Mouse (Mus musculus): Measurements from ENCODE around the gene Fbln1.

Fbln1 gene

DNA sequence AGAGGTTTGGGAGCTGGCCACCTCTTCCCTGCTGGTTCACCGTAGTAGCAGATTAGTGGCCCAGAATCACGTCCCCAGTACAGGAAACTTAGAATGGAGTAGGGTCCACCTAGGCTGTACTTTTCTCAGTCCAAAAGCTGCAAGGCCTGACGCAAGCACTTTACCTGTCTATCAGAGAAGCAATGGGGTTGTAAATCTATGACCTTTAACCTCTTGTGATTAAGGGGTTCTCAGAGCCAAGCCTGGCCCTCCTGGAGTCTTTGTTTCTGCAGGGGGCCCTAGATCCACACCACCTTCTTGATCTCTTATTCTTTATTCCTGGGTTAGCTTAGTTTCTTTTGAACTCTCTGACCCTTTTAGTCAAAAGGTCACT is 940 bp downstream of the Fbln1 start:
- no peak for DNase-seq (ENCODE audit: low spot score in 2 of 2)

DNA sequence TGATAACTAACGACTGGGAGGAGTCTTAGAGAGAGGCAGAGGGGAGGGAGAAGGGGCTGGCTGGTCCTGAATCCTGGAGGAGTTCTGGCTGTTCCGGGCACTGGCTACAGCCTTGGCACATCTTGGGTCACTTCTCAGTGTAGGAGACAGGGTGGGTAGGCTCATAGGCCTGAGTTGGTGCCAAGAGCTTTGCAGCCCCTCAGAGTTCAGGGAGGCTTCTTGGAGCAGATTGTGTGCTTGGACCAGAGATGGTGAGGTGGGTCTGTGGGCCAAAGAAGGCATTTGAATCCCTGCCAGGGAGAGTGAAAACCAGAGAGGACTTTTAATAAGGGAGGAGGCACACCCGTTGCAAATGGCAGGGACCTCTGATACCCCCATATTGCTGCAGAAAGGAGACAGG is 1.3 kb downstream of the Fbln1 start:
- no peak for DNase-seq (ENCODE audit: low spot score in 2 of 2)

DNA sequence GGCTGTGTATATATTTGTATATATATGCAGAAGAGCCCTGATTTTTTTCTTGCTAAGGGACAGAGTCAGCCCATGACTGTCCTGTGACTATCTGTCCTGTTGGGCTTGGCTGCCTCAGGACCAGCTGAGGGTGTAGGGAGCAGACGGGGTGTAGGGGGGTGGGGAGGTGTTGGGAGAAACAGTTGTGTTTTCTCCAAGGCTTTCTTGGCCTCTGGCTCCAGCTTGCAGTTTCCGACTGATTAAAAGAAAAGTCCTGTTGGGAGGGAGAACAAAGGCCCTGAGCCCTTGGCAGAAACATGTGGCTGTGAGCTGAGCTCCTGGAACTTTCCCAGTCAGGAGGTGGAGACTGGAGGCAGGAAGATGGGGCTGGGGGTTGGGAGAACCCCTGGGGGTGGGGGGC is 2.0 kb downstream of the Fbln1 start:
- no peak for DNase-seq (ENCODE audit: low spot score in 2 of 2)

DNA sequence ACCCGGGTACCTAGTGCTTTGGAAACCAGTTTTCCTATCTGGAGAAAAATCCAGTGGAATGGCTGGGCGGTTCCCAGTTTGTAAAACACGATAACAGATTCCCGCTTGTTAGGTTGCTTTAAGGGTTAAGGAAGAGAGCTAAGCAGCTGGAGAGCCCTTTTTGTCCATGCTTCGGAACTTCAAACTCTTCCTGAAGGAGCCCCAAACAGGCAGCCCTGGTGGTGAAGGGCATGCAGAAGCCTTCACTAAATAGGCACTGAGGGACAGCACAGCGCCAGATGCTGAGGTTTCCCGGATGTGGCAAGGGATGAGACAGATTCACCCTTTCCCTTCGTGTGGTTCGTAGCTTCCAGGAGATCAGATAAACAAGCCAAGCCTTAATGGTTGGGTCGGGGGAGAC is 2.6 kb downstream of the Fbln1 start:
- DNase-seq (ENCODE audit: low spot score in 2 of 2): no peak

DNA sequence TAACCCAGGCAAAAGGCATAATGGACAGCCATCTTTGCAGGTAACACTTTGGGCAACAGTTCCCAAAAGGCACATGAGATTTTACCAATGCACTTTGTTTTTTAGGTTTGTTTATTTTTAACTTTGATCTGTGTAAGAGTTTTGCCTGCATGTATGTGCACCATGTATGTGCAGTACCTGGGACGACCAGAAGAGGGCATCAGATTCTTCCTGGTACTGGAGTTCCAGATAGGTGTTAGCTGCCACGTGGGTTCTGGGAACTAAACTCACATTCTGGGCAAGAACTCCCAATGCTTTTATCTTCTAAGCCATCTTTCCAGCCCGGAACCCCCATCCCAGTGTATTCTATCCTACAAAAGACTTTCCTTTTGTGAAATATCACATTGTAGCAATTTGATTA is 3.6 kb downstream of the Fbln1 start:
- DNase-seq (ENCODE audit: low spot score in 2 of 2): no peak

DNA sequence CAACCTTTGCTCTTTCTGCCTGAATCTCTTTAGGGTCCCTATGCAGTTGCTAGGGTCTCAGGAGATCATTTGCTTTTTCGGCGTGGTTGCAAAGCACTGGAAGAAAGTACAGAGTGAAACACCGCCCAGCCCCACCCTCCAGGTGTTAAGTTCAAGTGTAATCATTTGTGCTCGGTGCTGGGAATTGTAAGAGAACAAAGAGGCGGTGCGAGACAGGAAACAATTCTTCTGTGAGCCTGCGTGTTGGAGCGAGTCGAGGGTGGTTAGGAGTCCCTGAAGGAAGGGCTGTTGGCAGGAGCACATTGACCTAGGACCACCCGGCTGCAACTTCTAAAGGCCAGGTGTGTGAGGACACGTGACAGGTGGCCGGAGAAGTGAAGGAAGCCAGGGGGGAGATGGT is 4.9 kb downstream of the Fbln1 start:
- DNase-seq (ENCODE audit: low spot score in 2 of 2): no peak

DNA sequence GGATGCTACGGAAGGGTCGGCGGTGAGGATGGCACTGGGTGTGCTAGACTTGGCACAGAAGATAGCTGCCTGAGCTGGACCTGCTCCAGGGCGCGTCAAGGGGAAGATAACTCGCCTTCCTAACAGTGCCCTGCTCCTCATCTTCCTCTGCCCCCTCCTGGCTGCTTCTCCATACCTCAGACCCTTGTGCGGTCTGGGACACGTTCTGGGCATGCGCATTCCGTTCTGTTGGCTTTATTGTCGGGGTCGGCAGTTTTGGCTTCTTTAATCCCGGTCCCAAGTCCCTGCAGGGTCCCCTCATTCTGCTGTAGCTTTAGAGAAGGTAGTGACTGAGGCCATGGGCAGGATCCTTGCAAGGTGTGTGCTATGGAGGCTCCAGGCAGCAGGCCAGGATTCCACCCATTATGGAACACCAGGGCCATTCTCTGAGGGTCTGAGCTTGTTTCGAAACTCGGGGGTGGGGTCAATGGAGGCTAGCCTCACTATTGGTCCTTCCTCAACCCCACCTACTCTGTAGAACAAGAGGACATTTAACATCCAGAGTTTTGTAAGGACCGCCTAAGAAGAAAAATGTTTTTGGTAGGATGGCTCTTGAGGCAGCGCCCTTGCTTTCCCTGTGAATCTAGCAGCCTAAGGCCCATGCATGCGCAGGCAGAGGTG is 5.5 kb downstream of the Fbln1 start:
- DNase-seq (ENCODE audit: low spot score in 2 of 2): no peak

DNA sequence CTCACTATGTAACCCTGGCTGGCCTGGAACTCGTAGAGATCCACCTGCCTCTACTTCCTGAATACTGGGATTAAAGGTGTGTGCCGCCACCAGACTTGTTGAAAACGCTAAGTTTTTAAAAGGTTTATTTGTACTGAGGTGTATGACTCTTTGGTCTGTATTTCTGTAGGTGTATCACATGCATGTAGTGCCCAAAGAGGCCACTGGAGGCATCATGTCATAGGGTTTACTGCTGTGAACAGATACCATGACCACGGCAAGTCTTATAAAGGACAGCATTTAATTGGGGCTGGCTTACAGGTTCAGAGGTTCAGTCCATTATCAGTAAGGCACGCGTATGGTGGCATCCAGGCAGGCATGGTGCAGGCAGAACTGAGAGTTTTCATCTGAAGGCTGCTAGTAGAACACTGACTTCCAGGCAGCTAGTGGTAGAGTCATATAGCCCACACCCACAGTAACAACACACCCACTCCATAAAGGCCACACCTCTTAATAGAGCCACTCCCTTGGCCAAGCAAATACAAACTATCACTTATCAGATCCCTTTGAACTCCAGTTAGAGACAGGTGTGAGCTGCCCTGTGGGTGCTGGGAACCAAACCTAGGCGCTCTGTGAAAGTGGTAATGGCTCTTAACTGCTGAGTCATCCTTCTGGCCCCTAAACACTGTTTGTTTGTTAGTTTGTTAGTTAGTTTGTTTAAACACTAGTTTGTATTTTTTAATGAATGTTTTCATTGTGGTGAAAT is 10.5 kb downstream of the Fbln1 start:
- DNase-seq (ENCODE audit: low spot score in 2 of 2): no peak

DNA sequence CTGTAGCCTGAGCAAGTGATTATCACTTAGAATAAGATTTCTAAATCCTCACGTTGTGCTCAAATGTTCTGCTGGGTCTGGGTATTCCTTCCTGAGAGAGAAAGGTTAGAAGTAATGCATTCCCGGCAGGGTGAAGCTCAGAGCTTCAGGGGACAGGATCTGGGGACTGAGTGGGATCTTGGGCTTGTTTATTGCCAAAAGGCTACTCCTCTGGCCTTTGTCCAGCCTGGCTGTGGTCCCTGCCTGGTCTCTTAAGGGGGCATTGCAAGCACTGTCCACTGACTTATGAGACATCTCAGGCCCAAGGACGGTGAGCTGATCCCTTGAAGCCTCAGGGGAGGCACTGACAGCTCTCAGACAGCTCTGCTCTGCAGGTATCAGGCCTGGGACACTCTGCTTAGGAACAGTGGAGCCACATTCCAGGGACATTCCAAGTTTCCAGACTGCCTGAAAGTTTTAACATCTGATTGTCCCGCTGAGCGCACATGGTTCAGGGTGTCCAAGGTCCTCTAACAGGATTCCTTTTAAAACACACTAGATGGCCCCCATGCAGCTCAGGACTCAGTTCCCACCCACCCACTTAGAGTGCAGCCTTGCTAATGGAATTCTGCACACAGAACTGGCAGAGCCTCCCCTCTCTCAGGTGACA is 13.0 kb downstream of the Fbln1 start:
- DNase-seq (ENCODE audit: low spot score in 2 of 2): no peak

DNA sequence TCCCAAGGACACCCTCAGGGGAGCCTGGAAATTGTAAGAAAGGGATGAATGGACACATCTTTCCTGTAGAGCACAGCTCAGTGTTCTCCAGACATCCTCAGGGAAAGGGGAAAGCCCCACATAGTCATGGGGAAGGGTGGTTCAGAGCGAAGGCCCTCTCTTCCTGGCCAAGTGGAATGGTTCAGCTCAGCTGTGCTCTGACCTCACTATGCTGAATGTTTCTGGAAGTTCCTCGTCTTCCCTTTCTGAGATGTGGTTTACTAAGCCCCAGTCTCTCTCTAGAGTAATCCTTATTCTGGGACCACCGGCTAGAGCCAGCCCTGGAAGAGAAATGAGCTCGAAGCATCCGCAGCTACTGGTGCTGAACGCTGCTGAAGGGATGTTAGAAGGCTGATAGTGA is 14.6 kb downstream of the Fbln1 start:
- no peak for DNase-seq (ENCODE audit: low spot score in 2 of 2)

DNA sequence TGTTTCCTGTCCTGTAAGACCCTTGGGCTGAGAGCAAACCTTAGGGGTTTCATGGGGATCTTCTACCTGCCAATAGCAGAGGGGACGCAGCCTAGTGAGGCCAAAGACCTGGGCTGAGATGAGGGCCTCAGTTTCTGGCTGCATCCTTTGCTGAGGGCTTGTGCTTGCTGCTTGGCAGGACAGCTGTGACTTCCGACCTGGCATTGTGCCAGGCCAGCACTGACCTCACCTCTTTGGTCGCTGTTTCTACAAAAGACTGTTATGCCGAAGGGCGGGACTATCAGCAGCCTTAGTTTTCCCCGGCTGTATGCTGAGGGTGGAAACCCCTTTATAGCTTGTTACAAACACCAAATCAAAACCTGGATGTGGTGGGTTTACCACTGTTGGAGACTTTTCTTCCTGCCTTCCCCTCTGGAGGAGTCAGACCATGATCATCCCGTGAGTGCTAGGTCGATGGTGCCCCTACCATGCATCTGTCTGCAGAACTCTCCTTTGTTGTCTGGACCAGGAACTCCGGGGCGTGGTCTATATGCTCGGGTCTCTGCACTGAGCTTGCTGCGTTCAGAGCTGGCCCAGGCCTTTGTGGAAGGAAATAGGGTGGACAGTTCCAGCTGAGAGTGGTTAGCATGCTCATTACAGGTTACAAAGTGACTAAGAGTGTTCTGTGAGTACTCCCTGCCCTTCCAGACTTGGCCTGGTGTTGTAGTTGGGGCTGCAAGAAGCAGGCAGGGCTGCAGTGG is 15.5 kb downstream of the Fbln1 start:
- no peak for DNase-seq (ENCODE audit: low spot score in 2 of 2)

DNA sequence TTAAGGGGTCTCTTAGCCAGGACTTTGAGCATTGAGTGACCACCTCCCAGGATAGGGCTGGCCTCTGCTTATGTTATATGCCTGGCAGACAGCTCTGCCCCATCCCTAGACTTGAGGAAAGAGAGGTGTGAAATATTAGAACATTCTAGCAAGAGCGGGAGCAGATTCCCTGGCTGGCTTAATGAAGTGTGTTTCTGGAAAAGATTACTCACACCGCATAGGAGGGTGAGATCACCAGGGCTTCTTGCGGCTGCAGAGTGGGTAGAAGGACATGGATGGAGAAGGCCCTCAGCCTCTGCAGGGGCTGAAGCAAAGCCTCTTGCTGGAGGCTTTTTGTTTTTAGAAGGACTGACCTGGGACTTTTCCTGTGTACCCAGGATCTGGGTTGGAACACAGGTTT is 19.9 kb downstream of the Fbln1 start:
- no peak for DNase-seq (ENCODE audit: low spot score in 2 of 2)

DNA sequence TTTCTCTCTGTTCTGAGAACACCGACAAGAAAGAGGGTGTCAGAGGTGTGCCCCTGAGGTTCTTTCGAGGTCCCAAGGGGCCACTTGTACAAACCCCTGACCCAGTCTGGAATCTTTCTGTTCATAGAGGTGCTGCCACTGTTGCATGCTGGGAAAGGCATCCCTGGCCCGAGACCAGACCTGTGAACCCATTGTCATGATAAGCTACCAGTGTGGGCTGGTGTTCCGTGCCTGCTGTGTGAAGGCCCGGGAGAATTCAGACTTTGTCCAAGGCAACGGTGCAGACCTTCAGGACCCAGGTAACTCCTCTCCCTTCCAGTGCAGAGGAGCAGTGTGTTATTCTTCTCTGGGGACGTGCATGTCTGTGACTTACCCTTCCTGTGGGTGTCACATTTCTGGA is 21.1 kb downstream of the Fbln1 start:
- DNase-seq (ENCODE audit: low spot score in 2 of 2): no peak

DNA sequence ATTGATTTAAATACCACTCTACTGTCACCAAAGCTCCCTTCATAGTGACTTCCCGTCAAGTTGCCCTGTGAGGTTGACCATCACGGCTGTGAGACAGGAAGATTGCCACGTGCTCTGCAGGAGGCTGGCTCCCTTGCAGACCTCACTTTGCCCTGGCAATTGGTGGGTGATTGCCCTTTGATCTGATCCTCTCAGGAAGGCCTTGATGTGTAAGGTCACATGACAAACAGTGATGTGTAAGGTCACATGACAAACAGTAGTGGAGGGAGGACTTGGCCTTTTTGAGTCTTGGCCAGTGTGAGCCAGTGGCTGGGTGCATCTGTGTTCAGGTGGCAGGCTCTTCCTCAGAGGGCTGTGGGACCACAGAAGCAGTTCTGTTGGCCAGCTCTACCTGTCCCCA is 22.8 kb downstream of the Fbln1 start:
- no peak for DNase-seq (ENCODE audit: low spot score in 2 of 2)

DNA sequence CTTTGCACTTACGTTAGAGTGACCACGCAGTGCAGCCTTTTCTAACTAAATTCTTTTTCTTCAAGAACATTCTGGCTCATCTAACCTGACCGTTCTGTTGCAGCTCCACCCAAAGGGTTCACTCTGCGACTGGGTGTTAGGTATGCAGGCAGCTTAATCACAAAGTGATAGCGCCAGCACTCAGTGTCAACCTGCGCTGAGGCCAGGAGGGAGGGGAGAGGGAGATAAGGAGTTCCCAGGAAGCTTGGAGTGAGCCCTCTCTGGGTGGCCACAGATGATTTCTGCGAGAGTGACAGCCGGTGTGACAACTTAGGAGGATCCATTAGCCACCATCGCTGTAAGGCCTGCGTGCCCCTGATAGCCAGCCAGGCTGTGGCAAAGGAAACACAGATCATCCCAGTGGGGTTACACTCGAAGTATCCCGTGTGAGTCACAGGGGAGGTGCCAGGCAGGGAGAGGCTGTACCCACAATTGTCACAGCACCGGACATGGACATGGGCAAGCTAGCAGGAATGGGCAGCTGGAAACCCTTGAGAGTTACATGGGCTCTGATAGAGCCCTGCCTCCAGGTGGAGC is 24.3 kb downstream of the Fbln1 start:
- DNase-seq (ENCODE audit: low spot score in 2 of 2): no peak

DNA sequence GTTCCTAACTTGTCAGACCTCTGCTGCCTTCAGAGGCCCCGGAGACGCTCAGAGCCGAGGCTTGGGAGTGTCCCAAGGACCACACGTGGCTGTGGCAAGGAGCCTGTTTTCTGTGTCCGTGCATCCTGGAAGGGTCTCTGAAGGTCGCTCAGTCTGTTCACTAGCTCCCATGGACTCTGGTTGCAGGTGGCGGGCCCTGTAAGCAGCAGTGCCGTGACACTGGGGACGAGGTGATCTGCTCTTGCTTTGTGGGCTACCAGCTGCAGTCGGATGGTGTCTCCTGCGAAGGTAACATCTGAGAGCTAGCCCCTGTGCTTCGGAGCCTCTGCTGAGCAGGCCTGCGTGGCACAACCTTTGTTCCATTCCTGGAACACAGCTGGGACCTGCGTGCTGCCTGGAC is 24.9 kb downstream of the Fbln1 start:
- DNase-seq (ENCODE audit: low spot score in 2 of 2): no peak

DNA sequence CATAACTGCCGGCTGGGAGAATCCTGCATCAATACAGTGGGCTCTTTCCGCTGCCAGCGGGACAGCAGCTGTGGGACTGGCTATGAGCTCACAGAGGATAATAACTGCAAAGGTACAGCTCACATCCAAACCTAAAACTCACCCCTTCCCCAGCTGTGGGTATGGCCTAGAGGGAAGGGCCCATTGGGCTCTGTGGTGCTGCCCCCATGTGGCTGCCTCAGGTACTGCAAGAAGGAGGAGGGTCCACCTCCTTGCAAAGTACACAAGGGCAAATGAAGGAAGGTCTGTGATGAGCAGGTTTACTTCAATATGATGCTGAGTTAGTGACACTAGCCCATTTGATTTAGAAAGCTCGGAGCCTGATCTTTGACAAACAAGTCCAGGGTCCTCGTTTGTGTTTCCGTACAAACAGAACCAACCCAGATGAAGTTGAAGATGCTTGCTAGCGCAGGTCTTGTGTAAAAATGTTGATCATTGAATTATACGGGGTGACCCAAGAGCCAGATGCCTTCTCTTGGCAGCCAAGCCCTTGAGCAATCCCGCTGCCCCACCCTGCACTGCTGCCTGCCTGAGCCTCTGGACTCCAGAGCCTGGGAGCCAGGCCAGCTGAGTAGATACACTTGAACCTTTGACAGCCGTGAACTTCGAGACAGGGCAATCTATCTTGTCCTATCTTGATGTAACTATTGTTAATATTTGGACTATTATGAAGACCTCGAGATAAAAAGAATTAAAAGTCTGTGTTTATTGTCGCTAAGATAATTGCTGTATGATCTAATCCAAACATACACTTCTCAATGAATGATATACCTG is 25.9 kb downstream of the Fbln1 start:
- DNase-seq (ENCODE audit: low spot score in 2 of 2): peak in 1 of 2 experiments; percentile 13

DNA sequence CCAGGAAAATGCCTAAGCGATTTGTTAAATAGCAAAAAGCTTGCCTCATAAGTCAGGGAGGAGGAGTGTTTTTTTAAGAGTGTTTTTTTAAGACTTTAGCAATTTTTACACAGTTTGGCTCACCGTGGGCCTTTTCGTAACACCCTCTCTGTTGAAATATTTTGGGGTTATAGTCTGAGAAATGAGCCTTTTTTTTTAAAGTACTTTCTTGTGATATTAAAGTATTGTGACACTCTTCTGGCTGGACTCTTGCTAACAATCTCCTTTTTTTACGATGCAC is 26.4 kb downstream of the Fbln1 start:
- no peak for DNase-seq (ENCODE audit: low spot score in 2 of 2)

DNA sequence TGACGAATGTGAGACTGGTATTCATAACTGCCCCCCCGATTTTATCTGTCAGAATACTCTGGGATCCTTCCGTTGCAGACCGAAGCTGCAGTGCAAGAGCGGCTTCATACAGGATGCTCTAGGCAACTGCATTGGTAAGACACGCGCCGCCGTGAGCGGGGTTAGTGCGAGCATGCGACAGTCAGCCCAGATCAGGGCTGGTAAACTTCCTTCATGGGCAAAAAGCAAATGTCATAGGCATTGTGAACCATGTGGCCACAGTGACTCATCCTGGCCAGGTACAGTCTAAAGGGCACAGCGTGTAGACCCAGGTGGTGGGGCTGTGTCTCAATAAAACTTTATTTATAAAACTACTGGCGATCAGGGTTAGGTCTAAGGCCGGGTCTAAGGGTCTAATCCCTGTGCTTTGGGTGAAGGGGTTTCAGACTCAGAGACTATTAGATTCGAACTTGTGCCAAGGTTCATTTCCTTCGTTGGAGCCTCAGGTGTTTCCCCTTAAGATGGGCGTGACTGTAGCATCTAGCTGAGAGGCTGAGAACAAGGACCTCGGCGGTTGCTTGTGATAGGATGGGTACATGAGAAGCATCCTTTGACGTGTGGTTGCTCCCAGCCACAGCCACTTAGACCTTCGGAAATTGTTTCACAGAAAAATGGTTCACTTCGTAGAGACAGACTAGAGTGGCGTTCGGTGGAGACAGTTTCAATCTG is 26.9 kb downstream of the Fbln1 start:
- DNase-seq (ENCODE audit: low spot score in 2 of 2): no peak

DNA sequence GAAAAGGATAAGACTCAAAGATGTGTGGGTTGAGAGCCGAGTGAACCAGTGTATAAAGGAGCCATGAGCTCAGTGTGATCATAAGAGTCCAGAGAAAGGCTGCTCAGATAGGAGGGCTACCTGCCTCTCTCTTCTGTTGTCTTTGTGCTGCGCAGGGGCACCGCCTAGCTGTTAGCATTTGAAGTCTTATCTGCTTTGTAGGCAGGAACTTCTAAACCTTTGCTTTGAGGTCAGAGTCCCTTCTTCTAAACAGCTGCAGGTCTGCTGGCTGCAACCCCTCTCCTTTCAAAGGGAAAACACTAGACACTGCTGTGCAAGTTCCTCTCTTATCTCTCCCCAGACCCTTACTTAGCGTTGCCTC is 27.5 kb downstream of the Fbln1 start:
- no peak for DNase-seq (ENCODE audit: low spot score in 2 of 2)

DNA sequence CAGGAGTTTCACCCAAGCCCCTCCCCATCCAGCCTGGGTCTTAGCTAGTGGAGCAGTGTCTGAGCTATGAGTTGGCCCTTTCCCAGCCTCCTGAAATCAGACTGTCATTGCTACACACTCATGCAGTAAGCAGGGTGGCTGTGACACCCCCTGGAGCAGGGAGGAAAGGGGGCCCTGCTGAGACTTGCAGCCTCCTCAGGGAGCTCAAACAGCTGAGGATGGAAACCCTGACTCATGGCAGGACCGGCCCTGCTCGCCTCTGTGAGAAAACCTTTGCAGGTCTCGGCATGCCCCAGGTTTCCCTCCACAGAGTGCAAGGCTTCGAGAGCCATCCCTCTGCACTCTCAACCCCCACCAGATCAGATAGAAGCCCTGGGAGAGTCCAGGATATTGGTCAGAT is 27.9 kb downstream of the Fbln1 start:
- no peak for DNase-seq (ENCODE audit: low spot score in 2 of 2)

Data from spleen, postnatal 36 days (tissue).